8 mouse cellular contexts compared by ENCODE assay signal in genomic region chr8:123117127-123117731, GRCm38 (mm10). TPM values are rescaled to one million over a fixed set of nuclear protein-coding genes. Genes with fewer than 3 reads are reported as not detected.
DNase-seq lines count a peak whose midpoint lies in the region; ATAC-seq and TF ChIP-seq lines count a peak whose summit lies in the region.

TSS of gene Cpne7 (plus strand) at chr8:123117374.

- H3K4me3 ChIP-seq in lung, embryonic 14.5 days (ENCODE audit: low read depth, low read length): peak within 1 kb of the TSS; percentile 38
- H3K4me3 ChIP-seq in embryonic facial prominence, embryonic 11.5 days (ENCODE audit: low read depth, low read length): peak within 1 kb of the TSS; percentile 50
- H3K4me3 ChIP-seq in hindbrain, embryonic 13.5 days: peak within 1 kb of the TSS; percentile 47
- peak within 1 kb of the TSS; percentile 56 for H3K4me3 ChIP-seq in small intestine, adult 2 months (ENCODE audit: low read depth, low read length)

- H3K36me3 ChIP-seq in lung, embryonic 14.5 days (ENCODE audit: insufficient read depth): no peaks in the 10 kb centered on the region
- no peaks in the 10 kb centered on the region for H3K36me3 ChIP-seq in embryonic facial prominence, embryonic 11.5 days (replicated peaks; ENCODE audit: control insufficient read depth, insufficient read depth, low read depth, low read length)
- H3K36me3 ChIP-seq in hindbrain, embryonic 13.5 days: no peaks in the 10 kb centered on the region
- H3K36me3 ChIP-seq in small intestine, adult 2 months (ENCODE audit: control insufficient read depth, insufficient read depth, low read length): no peaks in the 10 kb centered on the region

- no peak for DNase-seq in lung, embryonic 14.5 days
- DNase-seq in lung, postnatal 36 days: no peak
- no peak for DNase-seq in embryonic facial prominence, embryonic 11.5 days (ENCODE audit: low spot score)
- DNase-seq in liver (peak; percentile 77), MN1 (ENCODE audit: low spot score) (no peak)
- no peak for DNase-seq in ovary, postnatal 10 days (ENCODE audit: low spot score)

- peaks cover 41% of the 10 kb centered on the region for H3K27me3 ChIP-seq in lung, embryonic 14.5 days (ENCODE audit: insufficient read depth, low read length)
- H3K27me3 ChIP-seq in embryonic facial prominence, embryonic 11.5 days (ENCODE audit: control insufficient read depth, insufficient read depth, low read length): peaks cover 35% of the 10 kb centered on the region
- H3K27me3 ChIP-seq in hindbrain, embryonic 13.5 days: peaks cover 65% of the 10 kb centered on the region
- peaks cover 30% of the 10 kb centered on the region for H3K27me3 ChIP-seq in small intestine, adult 2 months (ENCODE audit: control insufficient read depth, insufficient read depth, low read length)

- H3K27ac ChIP-seq in lung, embryonic 14.5 days (ENCODE audit: low read depth): no peak within 1 kb of the TSS
- no peak within 1 kb of the TSS for H3K27ac ChIP-seq in embryonic facial prominence, embryonic 11.5 days (replicated peaks; ENCODE audit: low read depth, low read length)
- no peak within 1 kb of the TSS for H3K27ac ChIP-seq in hindbrain, embryonic 13.5 days
- no peak within 1 kb of the TSS for H3K27ac ChIP-seq in small intestine, adult 2 months (ENCODE audit: insufficient read depth, low read depth, low read length)

- H3K4me2 ChIP-seq in lung, embryonic 14.5 days: peak within 1 kb of the TSS; percentile 69
- peak within 1 kb of the TSS; percentile 94 for H3K4me2 ChIP-seq in embryonic facial prominence, embryonic 11.5 days (ENCODE audit: low read depth, low read length)
- peak within 1 kb of the TSS; percentile 71 for H3K4me2 ChIP-seq in hindbrain, embryonic 13.5 days

- no peaks in the 10 kb centered on the region for H3K9me3 ChIP-seq in lung, embryonic 14.5 days (ENCODE audit: low read depth, low read length)
- no peaks in the 10 kb centered on the region for H3K9me3 ChIP-seq in embryonic facial prominence, embryonic 11.5 days (replicated peaks; ENCODE audit: control insufficient read depth, low read length)
- H3K9me3 ChIP-seq in hindbrain, embryonic 13.5 days: no peaks in the 10 kb centered on the region

- ATAC-seq in lung, embryonic 14.5 days (ENCODE audit: insufficient read depth): peak; percentile 31; the same call in 1 of the 2 replicates
- 0 out of 2 replicates have a peak, but pooled peaks have one; percentile 45 for ATAC-seq in embryonic facial prominence, embryonic 11.5 days (replicated peaks; ENCODE audit: insufficient number of reproducible peaks, low FRiP score, low TSS enrichment, low read depth)
- ATAC-seq in hindbrain, embryonic 13.5 days (ENCODE audit: low FRiP score): no peak

- peak within 1 kb of the TSS; percentile 7; the same call in 1 of the 2 replicates for H3K9ac ChIP-seq in lung, embryonic 14.5 days
- H3K9ac ChIP-seq in embryonic facial prominence, embryonic 11.5 days (replicated peaks; ENCODE audit: low read length): peak within 1 kb of the TSS; percentile 47
- peak within 1 kb of the TSS; percentile 65 for H3K9ac ChIP-seq in hindbrain, embryonic 13.5 days

- TF ChIP-seq CTCF in lung, embryonic 14.5 days (IDR thresholded peaks at IDR 0.05; ENCODE audit: low read depth): no peak
- TF ChIP-seq CTCF in small intestine, adult 2 months (IDR thresholded peaks at IDR 0.05; ENCODE audit: extremely low read depth, insufficient read length, insufficient replicate concordance, low read depth, low read length): no peak

- TF ChIP-seq POLR2A in small intestine, adult 2 months (IDR thresholded peaks at IDR 0.05; ENCODE audit: low read depth, low read length): no peak

- H3K4me1 ChIP-seq in lung, embryonic 14.5 days (ENCODE audit: insufficient read depth): peaks cover 4% of the 10 kb centered on the region; the same call in 1 of the 2 replicates
- H3K4me1 ChIP-seq in embryonic facial prominence, embryonic 11.5 days (ENCODE audit: control insufficient read depth, insufficient read depth, low read length): peaks cover 9% of the 10 kb centered on the region
- peaks cover 17% of the 10 kb centered on the region for H3K4me1 ChIP-seq in hindbrain, embryonic 13.5 days (replicated peaks)
- peaks cover 9% of the 10 kb centered on the region for H3K4me1 ChIP-seq in small intestine, adult 2 months (ENCODE audit: control insufficient read depth, insufficient read depth, insufficient read length, low read length)

- WGBS in lung, embryonic 14.5 days: under 1% methylated on average over 51 of the region's 51 CpGs
- WGBS in embryonic facial prominence, embryonic 11.5 days: under 1% methylated on average over 51 of the region's 51 CpGs
- WGBS in hindbrain, embryonic 13.5 days: 2% methylated on average over 51 of the region's 51 CpGs
- 2% methylated on average over 51 of the region's 51 CpGs for WGBS in small intestine, adult 2 months

RNA-seq across cellular contexts. Expression of gene Cpne7, which starts in this region (rescaled TPM):
- polyA plus RNA-seq in lung, embryonic 14.5 days (2014; fragmentation: Nextera tagmentation; extraction: Ambion mirVana): 0.24 and 0.49 TPM in 2 replicates
- polyA plus RNA-seq in embryonic facial prominence, embryonic 11.5 days (2014; fragmentation: Nextera tagmentation; extraction: Ambion mirVana): 0.34 and 0.46 TPM in 2 replicates
- polyA plus RNA-seq in hindbrain, embryonic 13.5 days (2015; fragmentation: Nextera tagmentation; extraction: Ambion mirVana): 0.53 and 0.87 TPM in 2 replicates
- 0.77 and 0.94 TPM in 2 replicates for polyA plus RNA-seq in small intestine, adult 2 months (2012; rRNA removed)

Comparison
In these comparisons a context has a peak if more than half of its experiments do, and no peak if none do; other contexts are left out.
1. Peak in ATAC-seq, H3K4me3 ChIP-seq, H3K9ac ChIP-seq and H3K4me2 ChIP-seq in lung, embryonic 14.5 days; RNA of the gene not detected or under 1 TPM.
2. Peak in ATAC-seq, H3K4me3 ChIP-seq, H3K9ac ChIP-seq and H3K4me2 ChIP-seq in embryonic facial prominence, embryonic 11.5 days; RNA of the gene not detected or under 1 TPM.
3. H3K9ac ChIP-seq: peak in every context shown above with its lines; median percentile 65 in hindbrain, embryonic 13.5 days; 47 in embryonic facial prominence, embryonic 11.5 days; 7 in lung, embryonic 14.5 days.